Mouse (Mus musculus): ENCODE results near the gene D5Ertd579e.

Gene D5Ertd579e

DNA sequence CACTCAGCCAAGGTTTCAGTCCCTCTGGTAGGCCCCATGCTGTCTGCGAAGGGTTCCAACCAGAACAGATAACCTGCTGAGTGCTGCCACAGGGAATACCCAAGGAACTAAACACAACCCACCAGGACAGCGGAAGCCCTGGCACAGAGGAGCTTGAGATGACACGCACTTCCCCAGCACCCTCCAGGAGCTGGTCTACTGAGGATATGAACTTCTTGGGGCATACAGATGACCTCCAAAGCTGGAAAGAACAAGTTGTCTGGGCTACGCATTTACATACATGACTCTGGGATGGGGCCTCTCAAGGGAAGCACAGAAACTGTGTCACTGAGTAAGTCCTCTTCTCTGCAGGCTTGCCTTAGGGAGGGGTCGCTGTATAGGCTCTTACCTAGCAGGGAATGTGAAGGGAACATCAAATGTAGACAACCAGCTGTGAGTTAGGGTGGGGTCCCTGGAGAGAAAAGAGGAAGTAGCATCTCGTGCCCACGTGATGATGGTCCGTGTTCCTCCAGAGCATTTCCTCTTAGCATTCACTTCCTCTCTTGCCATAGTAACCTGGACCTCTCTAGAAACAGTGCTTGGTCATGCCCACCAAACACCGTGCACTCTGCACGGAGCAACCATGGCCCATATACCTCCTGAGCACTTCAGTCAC, 132.9 kb downstream of the D5Ertd579e start:
- H3K27me3 ChIP-seq (ENCODE audit: insufficient read depth, low read length): no peaks in the 10 kb centered on the region
- TF ChIP-seq POU5F1 (IDR thresholded peaks at IDR 0.05; ENCODE audit: borderline replicate concordance, low read length) (no peak), NANOG (IDR thresholded peaks at IDR 0.05; ENCODE audit: borderline replicate concordance, low read length) (no peak), CTCF (conservative IDR thresholded peaks at IDR 0.05; ENCODE audit: low read length) (no peak)
- peaks cover 90% of the 10 kb centered on the region for H3K4me1 ChIP-seq (replicated peaks; ENCODE audit: low read depth, low read length)
- H3K9me3 ChIP-seq (ENCODE audit: low read length): no peaks in the 10 kb centered on the region
- H3K36me3 ChIP-seq (ENCODE audit: insufficient read depth, low read length): peaks cover 12% of the 10 kb centered on the region
- 0 out of 2 replicates have a peak overlapping the region, but pooled peaks have one; percentile 17 for H3K4me3 ChIP-seq (replicated peaks; ENCODE audit: low read length)

GRCm38 (mm10) chr5:36561509-36561908, 134.3 kb downstream of the D5Ertd579e start:
- no peak for TF ChIP-seq CTCF (conservative IDR thresholded peaks at IDR 0.05; ENCODE audit: low read length)
- TF ChIP-seq NANOG (IDR thresholded peaks at IDR 0.05; ENCODE audit: borderline replicate concordance, low read length): no peak
- TF ChIP-seq POU5F1 (IDR thresholded peaks at IDR 0.05; ENCODE audit: borderline replicate concordance, low read length): no peak
- no peaks in the 10 kb centered on the region for H3K9me3 ChIP-seq (ENCODE audit: low read length)
- H3K27me3 ChIP-seq (ENCODE audit: insufficient read depth, low read length): no peaks in the 10 kb centered on the region
- peaks cover 11% of the 10 kb centered on the region for H3K36me3 ChIP-seq (ENCODE audit: insufficient read depth, low read length)
- H3K4me1 ChIP-seq (replicated peaks; ENCODE audit: low read depth, low read length): peaks cover 90% of the 10 kb centered on the region
- no peak overlapping the region for H3K4me3 ChIP-seq (replicated peaks; ENCODE audit: low read length)

- no peaks in the 10 kb centered on the region for H3K9me3 ChIP-seq (ENCODE audit: low read length)
- no peak overlapping the region for H3K4me3 ChIP-seq (replicated peaks; ENCODE audit: low read length)
- H3K36me3 ChIP-seq (ENCODE audit: insufficient read depth, low read length): peaks cover 11% of the 10 kb centered on the region
- no peaks in the 10 kb centered on the region for H3K27me3 ChIP-seq (ENCODE audit: insufficient read depth, low read length)
- no peak for TF ChIP-seq POU5F1 (IDR thresholded peaks at IDR 0.05; ENCODE audit: borderline replicate concordance, low read length)
- TF ChIP-seq CTCF (conservative IDR thresholded peaks at IDR 0.05; ENCODE audit: low read length): no peak
- TF ChIP-seq NANOG (IDR thresholded peaks at IDR 0.05; ENCODE audit: borderline replicate concordance, low read length): no peak
- peaks cover 91% of the 10 kb centered on the region for H3K4me1 ChIP-seq (replicated peaks; ENCODE audit: low read depth, low read length)
Observed at GRCm38 (mm10) chr5:36560490-36560889, 135.3 kb downstream of the D5Ertd579e start.

DNA sequence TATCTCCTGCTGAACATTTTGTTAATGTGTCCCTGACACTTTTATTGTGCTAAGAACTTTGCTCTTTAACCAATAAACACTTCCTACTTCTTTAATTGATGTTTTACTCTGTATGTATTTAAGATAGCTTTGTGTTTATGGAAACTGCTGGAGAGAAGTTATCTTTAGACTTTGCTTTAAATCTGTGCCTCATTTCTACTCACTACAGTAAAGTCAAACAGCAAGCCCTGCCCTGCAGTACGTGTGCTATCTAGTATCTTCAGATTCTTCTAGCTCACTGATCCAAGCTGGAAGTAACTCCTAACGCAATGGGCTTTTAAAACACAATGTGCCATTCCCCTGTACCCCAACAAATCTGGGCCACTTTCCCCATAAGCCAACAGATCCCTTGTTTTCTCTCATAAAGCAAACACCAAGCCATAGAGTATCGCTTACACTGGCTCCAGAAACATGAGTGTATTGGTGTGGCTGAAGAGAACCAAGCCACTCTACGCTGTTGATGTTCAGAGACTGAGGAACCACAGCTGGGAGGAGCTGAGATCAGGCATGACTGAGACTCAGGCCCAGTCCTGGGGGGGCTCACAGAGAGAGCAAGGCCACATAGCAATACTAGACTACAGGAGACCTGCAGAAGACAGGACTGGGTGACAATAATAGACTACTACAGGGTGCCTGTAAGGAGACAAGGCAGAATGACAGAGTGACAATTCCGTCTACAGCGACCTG, 136.2 kb downstream of the D5Ertd579e start:
- Histone ChIP-seq H3K4me3 (replicated peaks; ENCODE audit: low read length) (no peak overlapping the region), H3K4me1 (replicated peaks; ENCODE audit: low read depth, low read length) (peaks cover 89% of the 10 kb centered on the region), H3K36me3 (ENCODE audit: insufficient read depth, low read length) (peaks cover 11% of the 10 kb centered on the region), H3K27me3 (ENCODE audit: insufficient read depth, low read length) (no peaks in the 10 kb centered on the region), H3K9me3 (ENCODE audit: low read length) (no peaks in the 10 kb centered on the region)
- TF ChIP-seq CTCF (conservative IDR thresholded peaks at IDR 0.05; ENCODE audit: low read length) (no peak), POU5F1 (IDR thresholded peaks at IDR 0.05; ENCODE audit: borderline replicate concordance, low read length) (no peak), NANOG (IDR thresholded peaks at IDR 0.05; ENCODE audit: borderline replicate concordance, low read length) (no peak)

- no peak for TF ChIP-seq POU5F1 (IDR thresholded peaks at IDR 0.05; ENCODE audit: borderline replicate concordance, low read length)
- TF ChIP-seq NANOG (IDR thresholded peaks at IDR 0.05; ENCODE audit: borderline replicate concordance, low read length): no peak
- no peak for TF ChIP-seq CTCF (conservative IDR thresholded peaks at IDR 0.05; ENCODE audit: low read length)
- H3K4me3 ChIP-seq (replicated peaks; ENCODE audit: low read length): no peak overlapping the region
- no peaks in the 10 kb centered on the region for H3K27me3 ChIP-seq (ENCODE audit: insufficient read depth, low read length)
- peaks cover 89% of the 10 kb centered on the region for H3K4me1 ChIP-seq (replicated peaks; ENCODE audit: low read depth, low read length)
- no peaks in the 10 kb centered on the region for H3K9me3 ChIP-seq (ENCODE audit: low read length)
- peaks cover 11% of the 10 kb centered on the region for H3K36me3 ChIP-seq (ENCODE audit: insufficient read depth, low read length)
Observed at GRCm38 (mm10) chr5:36559106-36559505, 136.7 kb downstream of the D5Ertd579e start.

DNA sequence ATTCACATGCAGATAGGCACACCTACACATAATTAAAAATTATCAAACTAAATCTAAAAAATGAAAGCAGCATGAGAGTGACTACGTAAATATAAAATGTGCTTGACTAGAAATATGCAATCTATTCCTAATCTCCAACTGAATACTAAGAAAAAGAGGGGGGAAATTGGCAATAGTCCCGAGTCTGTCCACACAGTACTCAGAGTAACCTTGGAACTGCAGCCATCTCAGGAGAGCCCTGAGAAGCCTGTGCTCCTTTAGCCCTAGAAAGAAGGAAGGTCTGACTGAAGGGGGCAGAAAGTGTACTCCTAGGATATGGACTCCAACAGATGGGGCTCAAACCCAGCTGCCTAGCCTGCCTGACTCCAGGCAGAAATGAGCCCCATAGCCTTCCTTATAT, 137.3 kb downstream of the D5Ertd579e start:
- H3K4me3 ChIP-seq (replicated peaks; ENCODE audit: low read length): no peak overlapping the region
- H3K36me3 ChIP-seq (ENCODE audit: insufficient read depth, low read length): peaks cover 11% of the 10 kb centered on the region
- TF ChIP-seq POU5F1 (IDR thresholded peaks at IDR 0.05; ENCODE audit: borderline replicate concordance, low read length): no peak
- TF ChIP-seq CTCF (conservative IDR thresholded peaks at IDR 0.05; ENCODE audit: low read length): no peak
- TF ChIP-seq NANOG (IDR thresholded peaks at IDR 0.05; ENCODE audit: borderline replicate concordance, low read length): no peak

GRCm38 (mm10) chr5:36557584-36558308, 138.1 kb downstream of the D5Ertd579e start:
- peaks cover 89% of the 10 kb centered on the region for H3K4me1 ChIP-seq (replicated peaks; ENCODE audit: low read depth, low read length)
- H3K27me3 ChIP-seq (ENCODE audit: insufficient read depth, low read length): no peaks in the 10 kb centered on the region
- peaks cover 16% of the 10 kb centered on the region for H3K36me3 ChIP-seq (ENCODE audit: insufficient read depth, low read length)
- peak overlapping the region; percentile 32; the same call in 1 of the 2 replicates for H3K4me3 ChIP-seq (replicated peaks; ENCODE audit: low read length)
- H3K9me3 ChIP-seq (ENCODE audit: low read length): no peaks in the 10 kb centered on the region
- TF ChIP-seq POU5F1 (IDR thresholded peaks at IDR 0.05; ENCODE audit: borderline replicate concordance, low read length) (no peak), NANOG (IDR thresholded peaks at IDR 0.05; ENCODE audit: borderline replicate concordance, low read length) (no peak)

More for the DNA sequence above, 137.3 kb downstream of the D5Ertd579e start:
- Histone ChIP-seq H3K27me3 (ENCODE audit: insufficient read depth, low read length) (no peaks in the 10 kb centered on the region), H3K9me3 (ENCODE audit: low read length) (no peaks in the 10 kb centered on the region), H3K4me1 (replicated peaks; ENCODE audit: low read depth, low read length) (peaks cover 89% of the 10 kb centered on the region)

GRCm38 (mm10) chr5:36556906-36557305, 138.9 kb downstream of the D5Ertd579e start:
- Histone ChIP-seq H3K9me3 (ENCODE audit: low read length) (no peaks in the 10 kb centered on the region), H3K4me3 (replicated peaks; ENCODE audit: low read length) (no peak overlapping the region), H3K36me3 (ENCODE audit: insufficient read depth, low read length) (peaks cover 19% of the 10 kb centered on the region), H3K27me3 (ENCODE audit: insufficient read depth, low read length) (no peaks in the 10 kb centered on the region), H3K4me1 (replicated peaks; ENCODE audit: low read depth, low read length) (peaks cover 88% of the 10 kb centered on the region)
- no peak for TF ChIP-seq POU5F1 (IDR thresholded peaks at IDR 0.05; ENCODE audit: borderline replicate concordance, low read length)
- TF ChIP-seq CTCF (conservative IDR thresholded peaks at IDR 0.05; ENCODE audit: low read length): no peak
- TF ChIP-seq NANOG (IDR thresholded peaks at IDR 0.05; ENCODE audit: borderline replicate concordance, low read length): no peak

All from E14TG2a.4 (cell line).